Comparison of ENCODE assay signal across 9 mouse cellular contexts in genomic region chr8:64761430-64761829, GRCm38 (mm10). TPM values are rescaled to one million over a fixed set of nuclear protein-coding genes. Genes with fewer than 3 reads are reported as not detected.
DNase-seq lines count a peak whose midpoint lies in the region; ATAC-seq and TF ChIP-seq lines count a peak whose summit lies in the region.
"Had no signal": no experiment of that assay in that cellular context is flagged by ENCODE, and none has a peak within 500 bp of the region (broad histone marks: within the 10 kb centered on the region; RNA-seq: fewer than 3 reads in every experiment).

No protein-coding gene starts in this region.

- peaks cover 13% of the 10 kb centered on the region for H3K36me3 ChIP-seq in liver, adult 2 months (ENCODE audit: control insufficient read depth, insufficient read depth, low read length)

- peak; percentile 78 for TF ChIP-seq CTCF in liver, adult 2 months (IDR thresholded peaks at IDR 0.05; ENCODE audit: low read depth, low read length)

- peak; percentile 75 for DNase-seq in adrenal gland, adult 2 months
- DNase-seq in adrenal gland, postnatal 4 days (ENCODE audit: low spot score in 2 of 2) = no peak
- peak; percentile 90 for DNase-seq in liver, adult 2 months (ENCODE audit: extremely low read depth, low read depth, low spot score)
- no peak for DNase-seq in liver
- DNase-seq in lung, postnatal 25 days (ENCODE audit: low spot score) = peak; percentile 36
- DNase-seq in frontal cortex, postnatal 14 days (ENCODE audit: low spot score in 2 of 2) = no peak
- DNase-seq in gastrocnemius, postnatal 36 days = no peak

- no peak overlapping the region for H3K4me3 ChIP-seq in liver, adult 2 months (ENCODE audit: insufficient read depth, low read depth, low read length)
- H3K4me3 ChIP-seq: myocyte had no signal

- ATAC-seq in common myeloid progenitor, adult 5-6 weeks (replicated peaks; ENCODE audit: low read depth, poor library complexity, severe bottlenecking) = peak; percentile 45

- H3K4me1 ChIP-seq in liver, adult 2 months (ENCODE audit: control insufficient read depth, insufficient read depth, low read length) = no peaks in the 10 kb centered on the region

- 29% methylated on average over 8 of the region's 8 CpGs for WGBS in liver, adult 2 months

- 0 out of 2 replicates have a peak, but pooled peaks cover 2% of the 10 kb centered on the region for H3K79me2 ChIP-seq in liver, adult 2 months (ENCODE audit: control insufficient read depth, insufficient read depth, low read length)

- intact Hi-C loops in gastrocnemius, postnatal 36 days (cut with DNase I) = no loop called here

- no peaks in the 10 kb centered on the region for H3K27me3 ChIP-seq in liver, adult 2 months (ENCODE audit: control insufficient read depth, insufficient read depth, low read length)

- H3K9ac ChIP-seq in liver, adult 2 months (ENCODE audit: low read depth, low read length) = no peak overlapping the region

- H3K27ac ChIP-seq in liver, adult 2 months (replicated peaks; ENCODE audit: insufficient read depth, low read depth, low read length) = no peak overlapping the region

- no peak for TF ChIP-seq POLR2A in liver, adult 2 months (IDR thresholded peaks at IDR 0.05; ENCODE audit: extremely low read depth, insufficient read depth, low read length)

RNA-seq across cellular contexts. Expression of gene Msmo1, which starts 27.8 kb away (rescaled TPM):
- total RNA-seq in adrenal gland, adult 2 months (2021) = 100 to 1,000 TPM; 213 to 344 TPM
- 19.4 and 34.0 TPM in 2 replicates for polyA plus RNA-seq in adrenal gland, adult 2 months (2012; rRNA removed)
- 10 to 100 TPM; 44.3 to 46.1 TPM for total RNA-seq in adrenal gland, postnatal 4 days (2021)
- total RNA-seq in liver, adult 2 months (2014; rRNA removed) = 262 and 352 TPM in 2 replicates
- 84.3 and 87.0 TPM in 2 replicates for polyA plus RNA-seq in liver, adult 2 months (2012; rRNA removed)
- 46.1 and 50.9 TPM in 2 replicates for total RNA-seq in common myeloid progenitor, adult 5-6 weeks (2017)
- total RNA-seq in gastrocnemius, postnatal 36 days (2021) = 1 to 10 TPM; 2.2 to 2.9 TPM

Comparison
In these comparisons a context has a peak if more than half of its experiments do, and no peak if none do; other contexts are left out.
1. DNase-seq: peak in adrenal gland, adult 2 months (single experiment), liver, adult 2 months (single experiment) and lung, postnatal 25 days (single experiment); none in adrenal gland, postnatal 4 days (0 of 2), liver (single experiment), frontal cortex, postnatal 14 days (0 of 2) and gastrocnemius, postnatal 36 days (0 of 2).
2. RNA of gene Msmo1, which starts 27.8 kb away (total RNA-seq): 262 to 352 TPM in liver, adult 2 months, 213 to 344 TPM in adrenal gland, adult 2 months, 46.1 to 50.9 TPM in common myeloid progenitor, adult 5-6 weeks and 44.3 to 46.1 TPM in adrenal gland, postnatal 4 days; 2.2 to 2.9 TPM in gastrocnemius, postnatal 36 days; every median in the first group is over 10 times any median in the second.